Mouse (Mus musculus): ENCODE data around the gene Kif6. TPM values are rescaled to one million over a fixed set of nuclear protein-coding genes. Genes with fewer than 3 reads are reported as not detected.

Gene Kif6
- total RNA-seq, 2 experiments from 2014 or later, result 1.4 to 2.2 TPM

GRCm38 (mm10) chr17:49729856-49730255 lies 114.9 kb downstream of the Kif6 start:
- DNase-seq (ENCODE audit: low spot score in 2 of 2), result no peak
- intact Hi-C loops (cut with DNase I), result no loop called here

GRCm38 (mm10) chr17:49732706-49733105 lies 117.8 kb downstream of the Kif6 start:
- intact Hi-C loops (cut with DNase I), result no loop called here
- DNase-seq (ENCODE audit: low spot score in 2 of 2), result peak; percentile 13 to 22

- no peak for DNase-seq (ENCODE audit: low spot score in 2 of 2)
- intact Hi-C loops (cut with DNase I), result no loop called here
Observed at GRCm38 (mm10) chr17:49734079-49734478, 119.1 kb downstream of the Kif6 start.

- no peak for DNase-seq (ENCODE audit: low spot score in 2 of 2)
- intact Hi-C loops (cut with DNase I), result no loop called here
Observed at GRCm38 (mm10) chr17:49734776-49735175, 119.8 kb downstream of the Kif6 start.

GRCm38 (mm10) chr17:49736364-49736763 lies 121.4 kb downstream of the Kif6 start:
- intact Hi-C loops (cut with DNase I), result no loop called here
- DNase-seq (ENCODE audit: low spot score in 2 of 2), result no peak

- intact Hi-C loops (cut with DNase I), result no loop called here
- DNase-seq (ENCODE audit: low spot score in 2 of 2), result no peak
Observed at GRCm38 (mm10) chr17:49737217-49737774, 122.4 kb downstream of the Kif6 start.

- intact Hi-C loops (cut with DNase I), result no loop called here
- DNase-seq (ENCODE audit: low spot score in 2 of 2), result no peak
Observed at GRCm38 (mm10) chr17:49738351-49738750, 123.4 kb downstream of the Kif6 start.

- intact Hi-C loops (cut with DNase I), result no loop called here
- DNase-seq (ENCODE audit: low spot score in 2 of 2), result no peak
Observed at GRCm38 (mm10) chr17:49739896-49740679, 125.2 kb downstream of the Kif6 start.

GRCm38 (mm10) chr17:49741172-49741571 lies 126.2 kb downstream of the Kif6 start:
- intact Hi-C loops (cut with DNase I), result no loop called here
- DNase-seq (ENCODE audit: low spot score in 2 of 2), result no peak

- DNase-seq (ENCODE audit: low spot score in 2 of 2), result no peak
- intact Hi-C loops (cut with DNase I), result no loop called here
Observed at GRCm38 (mm10) chr17:49741927-49742326, 127.0 kb downstream of the Kif6 start.

- intact Hi-C loops (cut with DNase I), result no loop called here
- DNase-seq (ENCODE audit: low spot score in 2 of 2), result no peak
Observed at GRCm38 (mm10) chr17:49743580-49744463, 128.9 kb downstream of the Kif6 start.

- no peak for DNase-seq (ENCODE audit: low spot score in 2 of 2)
- intact Hi-C loops (cut with DNase I), result no loop called here
Observed at GRCm38 (mm10) chr17:49750889-49751324, 136.0 kb downstream of the Kif6 start.

GRCm38 (mm10) chr17:49753874-49754273 lies 138.9 kb downstream of the Kif6 start:
- no peak for DNase-seq (ENCODE audit: low spot score in 2 of 2)
- intact Hi-C loops (cut with DNase I), result no loop called here

GRCm38 (mm10) chr17:49756862-49757261 lies 141.9 kb downstream of the Kif6 start:
- peak in 1 of 2 experiments; percentile 40 for DNase-seq (ENCODE audit: low spot score in 2 of 2)

GRCm38 (mm10) chr17:49759047-49759446 lies 144.1 kb downstream of the Kif6 start:
- DNase-seq (ENCODE audit: low spot score in 2 of 2), result no peak
- intact Hi-C loops (cut with DNase I), result no loop called here

More at GRCm38 (mm10) chr17:49756862-49757261, 141.9 kb downstream of the Kif6 start:
- intact Hi-C loops (cut with DNase I), result no loop called here

GRCm38 (mm10) chr17:49761260-49761659 lies 146.3 kb downstream of the Kif6 start:
- intact Hi-C loops (cut with DNase I), result no loop called here
- DNase-seq (ENCODE audit: low spot score in 2 of 2), result no peak

GRCm38 (mm10) chr17:49761838-49762237 lies 146.9 kb downstream of the Kif6 start:
- intact Hi-C loops (cut with DNase I), result no loop called here
- DNase-seq (ENCODE audit: low spot score in 2 of 2), result no peak

- intact Hi-C loops (cut with DNase I), result no loop called here
Observed at GRCm38 (mm10) chr17:49764963-49765362, 150.0 kb downstream of the Kif6 start.

GRCm38 (mm10) chr17:49767717-49768370 lies 152.9 kb downstream of the Kif6 start:
- intact Hi-C loops (cut with DNase I), result no loop called here
- no peak for DNase-seq (ENCODE audit: low spot score in 2 of 2)

More at GRCm38 (mm10) chr17:49764963-49765362, 150.0 kb downstream of the Kif6 start:
- no peak for DNase-seq (ENCODE audit: low spot score in 2 of 2)
